Mouse (Mus musculus) adrenal gland (tissue): Measurements from ENCODE around the gene Prickle1.

Experiments used
- intact Hi-C: fragments of 180-260 bp; cut with DNase I; formaldehyde crosslinking; loops from one replicate; pipeline ENCODE4 v1.15.1; 2025

Prickle1 gene

GRCm38 (mm10) chr15:93554203-93554851 is 41.4 kb downstream of the Prickle1 start:
- intact Hi-C loops, result no loop called here

DNA sequence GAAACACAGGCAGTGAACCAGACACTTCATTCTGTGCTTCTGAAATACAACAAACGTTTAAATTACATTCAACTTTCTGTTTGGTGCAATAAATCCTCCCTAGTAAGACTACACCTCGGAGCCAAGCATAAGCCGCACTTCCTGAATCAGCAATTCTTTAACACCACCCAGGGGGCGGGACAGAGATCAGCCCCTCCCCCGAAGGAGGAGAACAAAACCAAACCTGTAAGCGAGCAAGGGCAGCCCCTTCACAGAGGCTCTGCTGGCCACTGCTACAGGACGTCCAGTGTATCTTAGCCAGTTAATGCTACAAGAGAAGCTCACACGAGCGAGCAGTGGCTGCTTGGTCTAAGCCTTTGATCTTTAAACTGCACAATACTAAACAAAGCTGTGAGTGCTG is 43.5 kb downstream of the Prickle1 start:
- intact Hi-C loops, result no loop called here

GRCm38 (mm10) chr15:93548297-93548696 is 47.4 kb downstream of the Prickle1 start:
- intact Hi-C loops, result no loop called here

DNA sequence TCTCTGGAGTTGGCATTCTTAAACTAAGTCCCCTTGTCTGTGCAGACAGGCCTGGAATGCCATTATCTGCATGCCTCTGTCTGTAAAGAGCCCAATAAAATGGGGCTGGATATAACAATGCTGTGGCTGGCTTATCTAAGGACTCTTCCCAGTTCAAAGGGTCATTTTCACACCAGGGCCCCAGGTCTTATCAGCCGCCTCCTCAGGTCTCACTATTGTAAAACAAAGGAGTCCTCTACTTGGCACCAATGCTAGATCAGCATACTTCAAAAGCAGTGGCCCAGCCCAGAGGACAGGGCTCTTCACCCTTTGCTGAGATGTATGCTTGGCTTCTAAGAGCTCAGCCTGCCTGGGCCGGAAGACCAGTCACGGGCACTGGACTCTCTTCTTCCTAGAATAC is 56.3 kb downstream of the Prickle1 start:
- intact Hi-C loops, result no loop called here

DNA sequence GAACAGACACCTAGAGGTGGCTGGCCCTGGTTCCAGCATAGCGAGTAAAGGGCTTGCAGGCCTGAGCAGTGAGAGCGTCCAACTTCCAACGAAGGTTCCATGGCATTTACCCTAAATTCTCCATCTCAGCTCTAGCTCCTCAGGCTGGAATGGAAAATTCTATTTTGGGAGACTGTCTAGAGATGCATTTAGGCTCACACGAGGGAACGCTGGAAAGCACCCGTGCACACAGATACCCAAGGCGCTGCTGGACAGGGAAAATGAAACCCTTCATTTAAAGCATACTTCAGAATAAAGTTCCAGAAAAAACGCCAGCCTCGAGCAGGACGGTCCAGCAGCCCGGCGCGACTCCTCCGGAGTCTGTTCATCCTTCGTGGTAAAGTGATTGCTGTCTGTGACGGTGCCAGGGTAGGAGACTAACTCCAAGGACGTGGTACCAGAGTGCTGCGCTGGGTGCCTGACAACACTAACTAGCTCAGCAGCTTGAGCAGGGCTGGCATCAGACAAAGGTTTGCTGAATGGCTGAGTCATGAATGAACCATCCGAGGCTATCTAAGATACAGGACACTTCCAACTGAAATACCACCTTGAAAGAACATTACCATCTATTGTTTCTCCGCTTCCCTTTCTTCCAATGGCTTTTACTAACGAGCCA is 57.0 kb downstream of the Prickle1 start:
- intact Hi-C loops, result no loop called here

- intact Hi-C loops, result no loop called here
These were observed 57.9 kb downstream of the Prickle1 start for GRCm38 (mm10) chr15:93537745-93538144.

- intact Hi-C loops, result no loop called here
These were observed 59.5 kb downstream of the Prickle1 start for GRCm38 (mm10) chr15:93536191-93536590.

GRCm38 (mm10) chr15:93530703-93531032 is 65.0 kb downstream of the Prickle1 start:
- intact Hi-C loops, result no loop called here

DNA sequence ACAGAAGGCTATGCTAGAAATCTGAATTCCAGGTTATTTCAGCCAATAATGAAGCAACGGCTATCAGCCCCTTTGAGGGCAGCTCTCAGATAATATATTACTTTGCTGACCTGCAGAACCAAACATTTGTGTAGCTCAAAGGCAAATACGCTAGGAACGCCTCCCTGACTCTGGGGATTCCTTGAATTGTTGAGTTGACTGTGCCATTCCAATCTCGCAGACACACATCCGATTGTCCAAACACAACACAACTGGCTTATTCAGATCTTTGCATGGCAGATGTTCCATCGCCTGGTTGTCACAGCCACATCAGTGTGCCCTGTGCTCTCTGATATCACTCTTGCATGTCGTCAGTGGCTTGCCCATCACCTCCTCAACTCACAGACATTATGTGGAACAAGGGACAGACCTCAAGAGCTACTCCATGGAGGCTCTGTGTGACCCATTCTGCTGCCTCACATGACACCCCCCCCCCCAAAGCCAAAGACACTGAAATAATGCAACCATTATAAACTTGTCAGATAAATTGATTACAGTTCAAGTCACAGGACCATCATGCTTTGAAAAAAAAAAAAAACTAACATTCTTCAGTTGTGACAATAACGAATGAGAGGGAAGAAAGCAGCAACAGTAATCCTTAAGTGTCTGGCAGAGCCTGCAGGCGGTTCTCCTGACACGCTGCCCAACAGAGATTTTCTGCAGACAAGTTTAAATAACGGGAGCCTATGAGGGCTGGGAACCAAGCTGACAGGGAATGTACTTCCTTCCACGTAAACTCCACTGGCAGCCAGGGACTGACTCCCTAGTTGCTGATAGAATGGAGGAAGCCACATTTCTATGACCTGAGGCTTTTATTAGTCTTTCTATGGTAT is 65.6 kb downstream of the Prickle1 start:
- intact Hi-C loops, result no loop called here

DNA sequence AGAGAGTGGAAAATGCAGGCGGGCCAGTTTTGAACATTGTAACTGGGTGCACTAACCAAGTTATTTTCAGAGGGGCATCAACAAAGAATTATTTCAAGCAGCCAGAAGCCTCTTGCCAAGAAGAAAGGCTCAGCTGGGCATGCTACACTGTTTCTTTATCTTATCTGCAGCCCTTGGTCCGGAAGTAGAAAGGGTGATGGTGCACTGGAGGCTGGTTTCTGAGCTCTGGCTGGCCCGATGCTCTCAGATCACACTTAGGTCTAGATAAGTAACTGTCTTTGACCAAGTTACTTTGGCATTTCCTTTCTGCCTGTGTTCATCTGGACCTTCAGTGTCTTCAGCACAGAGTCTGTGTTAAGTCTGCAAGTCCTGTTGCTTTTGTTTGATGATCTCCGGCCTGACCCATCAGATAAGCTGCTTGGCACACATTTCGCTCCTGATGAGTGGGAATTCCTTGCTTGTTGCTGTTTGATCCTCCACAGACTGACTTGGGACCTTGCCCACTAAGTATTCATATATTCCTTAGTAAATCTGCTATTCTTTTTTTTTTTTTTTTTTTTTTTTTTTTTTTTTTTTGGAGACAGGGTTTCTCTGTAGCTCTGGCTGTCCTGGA is 70.3 kb downstream of the Prickle1 start:
- intact Hi-C loops, result no loop called here

DNA sequence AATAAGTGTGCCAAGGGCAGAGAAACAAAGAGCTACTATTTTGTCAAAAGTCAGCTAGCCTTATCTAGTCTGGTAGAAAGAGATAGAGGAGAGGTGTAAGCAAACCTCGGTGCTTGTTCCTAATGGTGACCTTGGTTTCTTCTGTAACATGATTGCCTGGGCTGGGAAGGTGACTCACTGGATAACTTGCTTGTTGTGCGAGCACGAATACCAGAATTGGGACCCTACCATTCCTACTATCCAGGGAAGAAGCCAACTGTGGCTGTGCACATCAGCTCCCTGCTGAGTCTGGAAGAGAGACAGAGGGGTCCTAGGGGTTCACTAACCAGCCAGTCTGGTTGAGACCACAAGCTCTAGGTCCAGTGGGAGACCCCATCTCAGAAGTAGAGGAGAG is 73.9 kb downstream of the Prickle1 start:
- intact Hi-C loops, result no loop called here

GRCm38 (mm10) chr15:93521088-93521786 is 74.5 kb downstream of the Prickle1 start:
- intact Hi-C loops, result no loop called here

- intact Hi-C loops, result loop anchor here (5.0 to 10.0 kb wide), 2 partner anchors 47 to 695 kb away; no protein-coding TSS in a partner anchor
These were observed 75.6 kb downstream of the Prickle1 start for GRCm38 (mm10) chr15:93519836-93520826.

DNA sequence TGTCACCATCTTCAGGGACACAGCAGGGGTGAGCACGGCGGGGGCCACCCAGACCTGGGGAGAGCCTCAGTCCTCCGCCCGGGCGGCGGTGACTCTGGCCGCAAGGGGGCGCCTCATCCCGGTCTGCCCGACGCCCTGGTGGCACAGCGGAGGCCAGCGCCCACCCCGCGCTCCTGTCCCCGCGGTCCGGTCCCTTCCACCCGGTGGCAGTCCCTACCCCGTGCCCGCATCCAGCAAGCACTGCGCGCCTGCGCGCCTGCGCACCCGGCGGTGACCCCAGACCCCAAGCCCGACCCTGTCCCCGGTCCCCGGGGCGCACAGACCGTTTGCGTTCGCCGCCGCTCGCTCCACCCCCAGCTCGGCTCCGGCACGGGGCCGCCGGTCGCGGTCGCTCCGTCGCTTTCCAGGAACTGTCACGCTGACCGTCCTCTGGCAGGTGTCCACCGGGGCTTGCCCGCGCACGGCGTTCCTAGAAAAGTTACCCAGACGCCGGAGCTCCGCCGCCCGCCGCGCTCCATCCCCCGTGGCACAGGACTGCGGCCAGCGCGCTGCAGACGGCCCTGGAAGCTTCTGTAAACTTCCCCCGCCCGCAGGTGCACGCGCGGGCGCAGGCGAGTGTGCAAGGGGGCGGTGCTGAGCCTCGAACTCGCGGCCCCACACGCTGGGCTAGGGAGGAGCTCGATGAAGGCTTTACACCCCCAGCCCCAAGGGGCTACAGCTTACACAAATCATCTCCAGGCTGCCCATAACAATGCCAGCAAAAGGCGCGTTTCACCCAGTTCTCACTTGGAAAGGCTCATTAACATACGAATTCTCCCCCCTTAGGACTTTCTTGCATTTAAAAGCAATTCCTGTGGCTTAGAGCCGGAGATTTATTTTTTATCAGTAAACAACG is 76.5 kb downstream of the Prickle1 start:
- intact Hi-C loops, result loop anchor here (5.0 to 10.0 kb wide), 2 partner anchors 48 to 696 kb away; no protein-coding TSS in a partner anchor

GRCm38 (mm10) chr15:93518143-93518902 is 77.4 kb downstream of the Prickle1 start:
- intact Hi-C loops, result loop anchor here (5.0 to 10.0 kb wide), 2 partner anchors 49 to 696 kb away; no protein-coding TSS in a partner anchor

- intact Hi-C loops, result loop anchor here (5.0 to 10.0 kb wide), 2 partner anchors 50 to 698 kb away; no protein-coding TSS in a partner anchor
These were observed 78.6 kb downstream of the Prickle1 start for GRCm38 (mm10) chr15:93517022-93517565.

GRCm38 (mm10) chr15:93515316-93515715 is 80.4 kb downstream of the Prickle1 start:
- intact Hi-C loops, result loop anchor here (5.0 to 10.0 kb wide), 2 partner anchors 52 to 699 kb away; no protein-coding TSS in a partner anchor
